Mouse (Mus musculus) embryonic fibroblast, embryonic 13.5 days (primary cell): ENCODE data around the gene Slc35f1. TPM values are rescaled to one million over a fixed set of nuclear protein-coding genes. Genes with fewer than 3 reads are reported as not detected.

Experiments
- H3K27ac ChIP-seq: 2 replicates; pipeline ENCODE4 v1.5.1; 2012; ENCODE audit warnings: low read length, control low read depth, inconsistent platforms; ENCODE audit not compliant: insufficient read depth
- H3K4me1 ChIP-seq: 2 replicates; pipeline ENCODE4 v1.6.1; 2011; ENCODE audit warnings: low read length; ENCODE audit not compliant: control insufficient read depth, insufficient read depth
- H3K4me3 ChIP-seq: 2 replicates; pipeline ENCODE4 v1.5.1; 2011; ENCODE audit warnings: mild to moderate bottlenecking, control low read depth, low read length; ENCODE audit not compliant: insufficient read depth
- CTCF ChIP-seq: IDR thresholded peaks from 2 replicates; pipeline ENCODE4 v1.5.1; 2011; ENCODE audit warnings: mild to moderate bottlenecking, control low read depth, low read length, moderate library complexity, borderline replicate concordance; ENCODE audit not compliant: insufficient read depth
- POLR2A ChIP-seq: IDR thresholded peaks from 2 replicates; pipeline ENCODE4 v1.6.1; 2011; ENCODE audit warnings: low read depth, mild to moderate bottlenecking, control low read depth, low read length, moderate library complexity
- polyA plus RNA-seq: library from polyadenylated mRNA; stranded (reverse); fragments of >200 nt; gene quantifications from 2 replicates; pipeline ENCODE4 v1.2.4, GENCODE M21; 2011; ENCODE audit warnings: low read depth; ENCODE audit not compliant: missing spikeins, insufficient read length

The Slc35f1 gene
- polyA plus RNA-seq, 1 experiment = 0.90 TPM

- no peak overlapping the region for H3K27ac ChIP-seq
- TF ChIP-seq CTCF (no peak), POLR2A (no peak)
- no peak overlapping the region for H3K4me3 ChIP-seq
- no peaks in the 10 kb centered on the region for H3K4me1 ChIP-seq
These were observed 460.6 kb downstream of the Slc35f1 start for GRCm38 (mm10) chr10:53150916-53151315.

GRCm38 (mm10) chr10:53156374-53156773 is 466.0 kb downstream of the Slc35f1 start:
- no peak for TF ChIP-seq POLR2A
- no peak for TF ChIP-seq CTCF
- H3K4me3 ChIP-seq = no peak overlapping the region
- no peaks in the 10 kb centered on the region for H3K4me1 ChIP-seq
- no peak overlapping the region for H3K27ac ChIP-seq

DNA sequence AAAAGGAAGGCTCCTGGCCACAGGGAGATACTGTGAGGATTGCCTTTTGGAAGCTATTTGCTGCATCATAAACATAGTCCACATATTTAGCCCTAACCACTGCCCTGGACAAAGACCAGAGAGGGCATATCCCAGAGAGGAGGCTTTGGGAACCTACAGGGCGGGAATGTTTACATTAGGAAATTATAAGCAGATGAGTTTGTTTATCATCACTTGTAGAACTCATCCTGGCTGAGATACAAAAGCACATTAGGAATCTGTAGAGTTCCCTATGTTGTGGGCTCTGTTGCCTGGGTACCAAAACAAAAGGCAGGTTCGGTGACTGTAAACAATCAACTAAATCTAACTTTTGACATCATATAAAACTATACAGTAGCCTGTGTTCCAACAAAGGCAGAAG is 467.4 kb downstream of the Slc35f1 start:
- Histone ChIP-seq H3K4me3 (no peak overlapping the region), H3K4me1 (no peaks in the 10 kb centered on the region), H3K27ac (no peak overlapping the region)
- TF ChIP-seq POLR2A = no peak
- no peak for TF ChIP-seq CTCF
